Mouse (Mus musculus): Measurements from ENCODE around the gene Cercam.

DNA sequence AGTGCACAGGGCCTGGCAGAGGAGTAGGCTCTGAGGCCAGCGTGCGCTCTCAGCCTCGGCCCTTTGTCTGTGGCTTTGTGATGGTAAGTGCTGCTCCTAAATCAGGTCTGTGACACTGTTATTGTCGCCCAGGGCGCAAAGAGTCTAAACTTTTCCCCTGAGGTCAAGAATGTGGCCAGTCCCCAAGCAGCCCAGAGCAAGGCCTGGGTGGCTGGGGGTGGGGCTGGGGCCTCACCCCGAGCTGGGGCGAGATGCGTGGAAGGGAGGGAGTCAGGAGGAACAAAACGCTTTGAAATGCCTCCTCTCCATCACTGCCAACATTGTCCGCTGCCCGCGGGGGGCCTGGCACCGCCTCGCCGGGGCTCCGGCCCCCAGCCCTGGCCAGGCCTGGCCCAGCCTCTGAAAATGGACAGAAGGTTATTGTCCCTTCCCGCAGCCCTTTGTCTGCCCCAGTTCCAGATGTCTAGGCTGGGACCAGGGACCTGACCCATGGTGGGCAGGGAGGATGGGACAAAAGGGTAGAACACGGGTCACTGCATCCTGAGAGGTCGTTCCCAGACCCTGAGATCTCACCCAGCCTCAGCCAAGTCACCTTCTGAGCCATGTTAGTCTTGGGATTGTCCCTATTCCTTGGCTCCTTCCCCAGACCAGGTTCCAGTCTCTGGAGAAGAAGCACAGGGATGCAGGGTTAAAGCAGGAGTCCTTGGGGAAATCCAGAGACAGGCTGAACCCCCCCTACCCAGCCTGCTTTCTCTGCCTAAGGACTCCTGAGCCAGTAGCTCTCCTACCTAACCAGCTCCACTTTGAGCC is 12.3 kb upstream of the Cercam start:
- TF ChIP-seq CTCF (IDR thresholded peaks at IDR 0.05; ENCODE audit: borderline replicate concordance, insufficient read depth, low read depth, low read length) = no peak
- TF ChIP-seq POLR2A (IDR thresholded peaks at IDR 0.05; ENCODE audit: borderline replicate concordance, insufficient read depth, low read length) = no peak

Measured in cerebellum, adult 2 months (tissue).